Mouse (Mus musculus) limb, embryonic 10.5 days (tissue): ENCODE data around the gene Slpi. TPM values are rescaled to one million over a fixed set of nuclear protein-coding genes. Genes with fewer than 3 reads are reported as not detected.

ENCODE experiments used
- DNase-seq: peaks from one replicate; pipeline ENCODE4 v3.0.0-alpha.2; 2017; ENCODE audit warnings: low spot score
- H3K27ac ChIP-seq: fragments of 300-500 bp; sonication (generic); 2 replicates; pipeline ENCODE4 v1.5.1; 2016; ENCODE audit warnings: mild to moderate bottlenecking
- H3K27me3 ChIP-seq: fragments of 300-500 bp; sonication (generic); 2 replicates; pipeline ENCODE4 v1.6.1; 2016; ENCODE audit warnings: low read depth, mild to moderate bottlenecking; ENCODE audit not compliant: poor library complexity, severe bottlenecking
- H3K36me3 ChIP-seq: fragments of 300-500 bp; sonication (generic); 2 replicates; pipeline ENCODE4 v1.6.1; 2016; ENCODE audit warnings: mild to moderate bottlenecking, moderate library complexity
- H3K4me1 ChIP-seq: fragments of 300-500 bp; sonication (generic); 2 replicates; pipeline ENCODE4 v1.6.1; 2016
- H3K4me3 ChIP-seq: fragments of 300-500 bp; sonication (generic); 2 replicates; pipeline ENCODE4 v1.5.1; 2016; ENCODE audit warnings: mild to moderate bottlenecking, moderate library complexity
- H3K9me3 ChIP-seq: fragments of 300-500 bp; sonication (generic); replicated peaks from 2 replicates; pipeline ENCODE4 v1.6.1; 2016; ENCODE audit warnings: mild to moderate bottlenecking
- WGBS: fragments of 180-500 bp; shearing (Covaris S2); methylation state at CpG from one replicate; pipeline ENCODE4 v1.1.7; 2016; 5-methylcytosine and 5-hydroxymethylcytosine counted together
- polyA plus RNA-seq: library from polyadenylated mRNA; unstranded; fragments of >200 nt; fragmentation: Nextera tagmentation; extraction: Ambion mirVana; gene quantifications from 2 replicates; pipeline ENCODE4 v1.2.1, GENCODE M21; 2016

Slpi gene
- polyA plus RNA-seq, 1 experiment from 2014 or later: not detected

DNA sequence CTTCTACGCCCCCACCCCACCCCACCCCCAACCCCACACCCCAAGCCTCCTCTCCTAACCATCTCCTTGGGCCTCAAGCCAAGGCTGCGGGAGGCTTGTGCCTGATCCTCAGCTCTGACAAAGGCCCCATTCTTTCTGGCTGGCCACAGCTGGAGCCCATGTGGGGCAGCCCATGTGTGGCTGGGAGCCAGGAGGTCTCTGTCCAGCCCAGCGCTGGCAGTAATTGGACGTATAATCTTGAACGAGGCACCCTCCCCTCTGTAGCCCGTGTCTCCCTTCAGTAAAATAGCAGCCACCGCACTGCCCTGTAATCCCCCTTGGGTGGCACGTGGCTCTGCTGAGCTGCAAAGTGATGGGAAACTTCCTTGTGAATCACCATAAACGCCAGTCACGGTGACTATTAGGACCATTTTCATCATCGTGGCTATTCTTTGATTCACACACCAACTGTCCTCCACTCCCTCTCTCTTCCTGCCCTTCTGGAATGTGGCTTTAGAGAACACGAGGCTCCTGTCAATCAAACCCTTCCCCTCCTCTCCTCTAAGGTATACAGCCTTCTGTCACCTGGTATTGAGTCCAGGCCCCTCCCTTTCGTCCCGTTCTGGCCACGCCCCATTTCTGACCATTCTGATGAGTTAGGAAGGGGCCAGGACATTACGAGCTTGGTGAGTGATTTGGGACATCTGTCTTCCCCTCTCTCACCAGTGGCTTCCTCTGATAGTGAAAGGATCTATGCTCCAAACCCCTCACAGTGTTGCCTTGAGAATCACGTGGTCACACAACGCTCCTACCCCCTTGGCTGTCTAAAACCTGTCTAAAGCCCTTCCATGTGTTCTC lies 2.8 kb downstream of the Slpi start:
- 20% methylated on average over 18 of the region's 18 CpGs for WGBS
- Histone ChIP-seq H3K27me3 (peaks cover 49% of the 10 kb centered on the region), H3K4me1 (peaks cover 24% of the 10 kb centered on the region), H3K27ac (peak overlapping the region; percentile 79), H3K9me3 (no peaks in the 10 kb centered on the region), H3K4me3 (0 out of 2 replicates have a peak overlapping the region, but pooled peaks have one; percentile 3), H3K36me3 (no peaks in the 10 kb centered on the region)
- peak; percentile 69 for DNase-seq

DNA sequence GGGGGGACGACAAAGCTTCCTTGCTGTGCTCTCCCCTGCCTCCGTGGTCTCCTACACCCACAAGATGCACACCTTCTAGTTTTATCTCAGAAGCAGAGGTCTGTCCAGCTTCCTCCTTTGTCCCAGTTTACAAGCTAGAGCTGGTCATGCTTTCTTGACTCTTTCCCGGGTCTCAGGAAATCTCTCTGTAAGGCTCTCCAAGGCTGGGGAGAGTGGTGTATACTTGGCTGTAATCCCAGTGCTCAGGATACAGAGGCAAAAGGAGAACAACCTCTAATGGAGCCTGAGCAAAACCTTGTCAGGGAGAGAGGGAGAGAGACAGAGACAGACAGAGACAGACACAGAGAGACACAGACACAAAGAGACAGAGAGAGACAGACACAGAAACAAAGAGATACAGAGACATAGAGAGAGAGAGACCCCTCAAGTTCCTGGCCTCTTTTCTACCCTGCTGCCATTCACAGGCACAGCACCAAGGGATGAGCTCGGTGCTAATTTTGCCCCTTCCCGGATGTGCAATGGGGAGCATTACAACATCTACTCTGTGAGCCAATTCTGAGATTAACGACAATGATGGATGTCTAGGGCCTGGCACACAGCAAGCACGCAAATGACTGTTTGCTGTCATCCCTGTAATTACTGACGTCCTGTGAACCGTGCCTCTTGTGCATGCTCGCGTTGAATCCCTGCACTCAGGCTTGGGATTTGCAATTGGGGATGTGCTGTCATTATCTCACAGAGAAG lies 5.1 kb downstream of the Slpi start:
- H3K27ac ChIP-seq: no peak overlapping the region
- H3K4me1 ChIP-seq: peaks cover 13% of the 10 kb centered on the region
- H3K9me3 ChIP-seq: no peaks in the 10 kb centered on the region
- WGBS: 61% methylated on average over 11 of the region's 11 CpGs
- DNase-seq: no peak
- H3K27me3 ChIP-seq: peaks cover 26% of the 10 kb centered on the region
- H3K36me3 ChIP-seq: no peaks in the 10 kb centered on the region
- no peak overlapping the region for H3K4me3 ChIP-seq

GRCm38 (mm10) chr2:164382971-164383370 lies 5.9 kb downstream of the Slpi start:
- Histone ChIP-seq H3K27me3 (peaks cover 18% of the 10 kb centered on the region), H3K4me3 (no peak overlapping the region), H3K27ac (no peak overlapping the region), H3K4me1 (peaks cover 11% of the 10 kb centered on the region), H3K9me3 (no peaks in the 10 kb centered on the region), H3K36me3 (no peaks in the 10 kb centered on the region)
- 83% methylated on average over 3 of the region's 3 CpGs for WGBS
- DNase-seq: no peak

- Histone ChIP-seq H3K4me3 (no peak overlapping the region), H3K9me3 (no peaks in the 10 kb centered on the region), H3K27me3 (peaks cover 5% of the 10 kb centered on the region), H3K27ac (no peak overlapping the region), H3K4me1 (peaks cover 11% of the 10 kb centered on the region), H3K36me3 (no peaks in the 10 kb centered on the region)
- no peak for DNase-seq
- 79% methylated on average over 8 of the region's 8 CpGs for WGBS
Observed at GRCm38 (mm10) chr2:164381726-164382125, 7.2 kb downstream of the Slpi start.

GRCm38 (mm10) chr2:164377478-164378426 lies 11.1 kb downstream of the Slpi start:
- no peaks in the 10 kb centered on the region for H3K9me3 ChIP-seq
- H3K4me1 ChIP-seq: no peaks in the 10 kb centered on the region
- no peak overlapping the region for H3K27ac ChIP-seq
- H3K36me3 ChIP-seq: no peaks in the 10 kb centered on the region
- no peak for DNase-seq
- no peak overlapping the region for H3K4me3 ChIP-seq
- 91% methylated on average over 15 of the region's 15 CpGs for WGBS
- H3K27me3 ChIP-seq: no peaks in the 10 kb centered on the region

GRCm38 (mm10) chr2:164373187-164373586 lies 15.7 kb downstream of the Slpi start:
- Histone ChIP-seq H3K9me3 (no peaks in the 10 kb centered on the region), H3K4me1 (0 out of 2 replicates have a peak, but pooled peaks cover 2% of the 10 kb centered on the region), H3K36me3 (no peaks in the 10 kb centered on the region), H3K27me3 (no peaks in the 10 kb centered on the region), H3K4me3 (no peak overlapping the region), H3K27ac (no peak overlapping the region)
- 57% methylated on average over 4 of the region's 4 CpGs for WGBS
- no peak for DNase-seq

GRCm38 (mm10) chr2:164372408-164373053 lies 16.4 kb downstream of the Slpi start:
- Histone ChIP-seq H3K27ac (no peak overlapping the region), H3K4me1 (0 out of 2 replicates have a peak, but pooled peaks cover 2% of the 10 kb centered on the region), H3K4me3 (no peak overlapping the region), H3K9me3 (no peaks in the 10 kb centered on the region), H3K27me3 (no peaks in the 10 kb centered on the region), H3K36me3 (no peaks in the 10 kb centered on the region)
- 29% methylated on average over 3 of the region's 3 CpGs for WGBS
- DNase-seq: no peak

DNA sequence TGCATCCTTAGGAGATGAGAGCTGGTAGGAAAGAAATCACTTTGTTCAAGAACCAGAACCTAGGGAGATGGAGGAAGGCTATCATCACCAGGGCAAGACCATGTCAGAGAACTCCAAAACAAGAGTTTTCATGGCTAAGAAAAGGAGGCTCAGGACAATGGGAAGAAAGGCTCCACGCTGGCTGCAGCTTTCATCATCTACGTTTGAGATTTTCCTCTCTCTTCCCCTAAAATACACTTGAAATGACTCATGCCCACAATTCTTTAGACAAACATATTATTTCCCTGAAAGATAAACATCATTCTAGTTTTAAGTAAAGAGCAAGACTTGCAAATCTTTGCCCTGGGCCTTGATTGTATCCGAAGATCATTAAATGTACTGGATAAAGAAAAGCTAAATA lies 17.5 kb downstream of the Slpi start:
- 93% methylated on average over 3 of the region's 3 CpGs for WGBS
- Histone ChIP-seq H3K4me1 (0 out of 2 replicates have a peak, but pooled peaks cover 2% of the 10 kb centered on the region), H3K27me3 (no peaks in the 10 kb centered on the region), H3K4me3 (no peak overlapping the region), H3K9me3 (no peaks in the 10 kb centered on the region), H3K27ac (no peak overlapping the region), H3K36me3 (no peaks in the 10 kb centered on the region)
- no peak for DNase-seq

- WGBS: 88% methylated on average over 6 of the region's 6 CpGs
- DNase-seq: no peak
- Histone ChIP-seq H3K27me3 (no peaks in the 10 kb centered on the region), H3K4me1 (0 out of 2 replicates have a peak, but pooled peaks cover 2% of the 10 kb centered on the region), H3K27ac (no peak overlapping the region), H3K4me3 (no peak overlapping the region), H3K9me3 (no peaks in the 10 kb centered on the region), H3K36me3 (no peaks in the 10 kb centered on the region)
Observed at GRCm38 (mm10) chr2:164368620-164369105, 20.2 kb downstream of the Slpi start.

DNA sequence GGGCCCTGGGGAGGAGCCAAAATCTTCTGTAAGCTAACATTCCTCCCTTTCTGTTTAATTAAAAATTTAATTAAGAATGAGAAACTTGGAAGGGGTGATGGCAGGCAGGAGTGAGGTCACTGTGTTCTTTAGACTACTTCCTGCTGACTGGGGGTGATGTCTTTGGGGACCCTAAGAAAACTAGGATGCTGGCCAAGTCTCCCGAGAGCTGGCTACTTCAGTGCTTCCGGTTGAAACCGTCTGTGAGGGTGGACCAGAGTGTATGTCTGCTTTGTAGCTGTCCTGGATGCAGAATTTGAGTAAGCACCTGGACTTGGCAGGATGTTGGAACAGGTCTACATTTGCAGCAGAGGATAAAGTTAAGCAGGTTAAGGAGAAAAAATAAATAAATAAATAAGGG lies 21.9 kb downstream of the Slpi start:
- DNase-seq: no peak
- Histone ChIP-seq H3K27ac (no peak overlapping the region), H3K9me3 (no peaks in the 10 kb centered on the region), H3K4me3 (no peak overlapping the region), H3K4me1 (0 out of 2 replicates have a peak, but pooled peaks cover 2% of the 10 kb centered on the region), H3K27me3 (0 out of 2 replicates have a peak, but pooled peaks cover 3% of the 10 kb centered on the region), H3K36me3 (no peaks in the 10 kb centered on the region)
- 85% methylated on average over 3 of the region's 3 CpGs for WGBS

GRCm38 (mm10) chr2:164360974-164361657 lies 27.8 kb downstream of the Slpi start:
- DNase-seq: no peak
- H3K36me3 ChIP-seq: no peaks in the 10 kb centered on the region
- H3K9me3 ChIP-seq: no peaks in the 10 kb centered on the region
- H3K4me3 ChIP-seq: no peak overlapping the region
- WGBS: 35% methylated on average over 13 of the region's 13 CpGs
- H3K27me3 ChIP-seq: peaks cover 16% of the 10 kb centered on the region
- H3K4me1 ChIP-seq: no peaks in the 10 kb centered on the region
- no peak overlapping the region for H3K27ac ChIP-seq
